Mouse (Mus musculus) neutrophil, adult 5-6 weeks (primary cell): ENCODE data around the gene Polr2l. TPM values are rescaled to one million over a fixed set of nuclear protein-coding genes. Genes with fewer than 3 reads are reported as not detected.
"Not testable (repeated sequence)": the region's sequence is repeated elsewhere in the genome, so short reads cannot be mapped to it uniquely, and the experiment has no call there.

Experiments used
- ATAC-seq: fragments of 151-379, 151-347 bp; 2 replicates; pipeline ENCODE4 v1.8.0; 2017; ENCODE audit warnings: mild to moderate bottlenecking, moderate TSS enrichment; ENCODE audit not compliant: insufficient number of reproducible peaks, poor library complexity, low FRiP score, severe bottlenecking; ENCODE audit errors: extremely low read depth
- total RNA-seq: library from RNA; stranded (forward); fragments of 200-1000 nt; gene quantifications from 2 replicates; pipeline ENCODE4 v1.2.3, GENCODE M21; 2017

Gene Polr2l
- total RNA-seq, 1 experiment from 2014 or later, result 10.5 TPM

- peak; percentile 30; the same call in 1 of the 2 replicates for ATAC-seq
These were observed 16.8 kb downstream of the Polr2l start for GRCm38 (mm10) chr7:141457986-141458660.

DNA sequence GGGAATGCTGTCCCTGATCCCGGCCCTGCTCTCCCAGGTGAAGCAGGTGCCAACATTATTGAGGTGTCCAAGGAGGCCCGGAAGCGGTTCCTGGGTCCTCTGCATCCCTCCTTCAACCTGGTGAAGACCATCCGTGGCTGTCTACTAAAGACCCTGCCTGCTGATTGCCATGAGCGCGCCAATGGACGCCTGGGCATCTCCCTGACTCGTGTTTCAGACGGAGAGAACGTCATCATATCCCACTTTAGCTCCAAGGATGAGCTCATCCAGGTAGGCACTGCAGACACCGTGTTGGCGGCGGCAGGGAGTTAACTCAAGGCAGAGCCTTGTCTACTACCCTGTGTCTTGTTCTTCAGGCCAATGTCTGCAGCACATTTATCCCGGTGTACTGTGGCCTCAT lies 17.7 kb downstream of the Polr2l start:
- no peak for ATAC-seq

- ATAC-seq, result no peak
These were observed 18.2 kb downstream of the Polr2l start for GRCm38 (mm10) chr7:141456739-141457138.

DNA sequence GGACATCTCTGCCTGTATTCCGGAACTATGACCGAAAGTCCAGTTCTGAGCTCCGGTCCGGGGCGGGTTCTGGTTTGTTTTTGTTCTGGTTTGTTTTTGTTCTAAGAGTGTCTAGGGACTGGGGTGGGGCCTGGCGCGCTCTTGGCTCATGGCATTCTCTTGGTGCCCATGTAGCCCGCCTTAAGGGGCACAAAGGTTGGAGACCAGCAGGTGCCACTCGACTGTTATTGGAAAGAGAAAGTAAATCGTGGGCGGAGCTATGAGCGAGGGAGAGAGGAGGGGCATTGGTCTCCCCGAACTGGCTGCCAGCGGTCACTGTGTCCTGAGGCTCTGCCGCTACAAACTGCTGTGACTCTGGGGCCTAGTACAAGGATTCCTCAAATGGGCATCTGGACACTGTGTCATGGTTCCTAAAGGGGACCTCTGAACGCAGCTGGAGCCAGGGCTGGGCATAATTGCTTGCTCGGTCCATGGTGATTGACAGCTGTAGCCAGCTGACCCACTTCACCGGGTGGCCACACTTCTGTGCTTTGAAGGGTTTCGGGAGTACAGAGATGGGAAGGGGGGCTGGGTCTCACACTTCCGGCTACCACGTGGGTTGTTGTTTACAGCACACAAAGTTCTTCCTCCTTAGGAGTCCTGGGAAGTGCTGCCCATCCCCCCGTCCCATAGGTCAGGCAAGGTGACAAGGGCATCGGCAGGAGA lies 19.2 kb downstream of the Polr2l start:
- ATAC-seq, result peak; percentile 47

DNA sequence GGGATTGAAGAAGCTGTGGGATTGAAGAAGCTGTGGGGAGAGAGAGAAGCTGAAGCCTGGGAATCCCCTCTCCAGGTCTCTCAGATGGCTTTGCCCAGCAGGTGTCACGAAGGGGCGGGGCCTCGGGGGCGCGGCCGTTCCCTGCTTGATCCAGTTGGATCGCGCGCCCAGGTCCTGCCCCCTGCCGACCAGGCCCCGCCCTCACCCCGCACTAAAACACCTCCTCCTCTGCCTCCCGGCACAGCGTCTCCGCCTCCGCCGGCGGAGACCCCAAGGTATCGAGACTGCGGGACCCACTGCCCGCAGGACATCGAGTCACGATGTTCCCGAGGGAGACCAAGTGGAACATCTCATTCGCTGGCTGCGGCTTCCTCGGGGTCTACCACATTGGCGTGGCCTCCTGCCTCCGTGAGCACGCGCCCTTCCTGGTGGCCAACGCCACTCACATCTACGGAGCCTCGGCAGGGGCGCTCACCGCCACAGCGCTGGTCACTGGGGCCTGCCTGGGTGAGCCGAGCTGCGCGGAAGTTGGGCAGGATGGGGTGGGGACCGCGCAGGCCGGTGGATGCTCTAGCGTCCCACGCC lies 19.9 kb downstream of the Polr2l start, which contains the start of gene Pnpla2:
Pnpla2 (plus strand) TSS at position 232 of the 585 bp plus-strand sequence.
- peak; percentile 77 for ATAC-seq

- no peak for ATAC-seq
These were observed 21.3 kb downstream of the Polr2l start for GRCm38 (mm10) chr7:141453636-141454035.

DNA sequence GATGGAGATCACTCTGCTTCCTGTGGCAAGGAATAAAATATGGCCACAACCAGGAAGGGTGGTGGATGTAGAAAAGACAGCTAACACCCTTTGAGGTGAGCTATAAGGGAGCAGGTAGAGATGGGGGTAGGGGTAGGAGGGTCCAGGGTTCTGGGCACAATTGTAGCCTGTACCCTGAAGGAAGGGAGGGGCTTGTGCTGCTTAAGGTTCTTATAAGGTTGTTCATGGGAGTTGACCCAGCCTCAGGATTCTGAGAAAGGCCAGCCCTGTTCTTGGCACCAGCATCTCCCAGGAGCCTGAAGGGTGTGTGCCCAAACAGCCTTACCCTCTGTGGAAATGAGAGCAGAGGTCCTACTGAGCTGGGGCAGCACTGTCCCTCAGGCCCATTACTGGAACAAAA lies 23.0 kb downstream of the Polr2l start:
- ATAC-seq, result no peak

DNA sequence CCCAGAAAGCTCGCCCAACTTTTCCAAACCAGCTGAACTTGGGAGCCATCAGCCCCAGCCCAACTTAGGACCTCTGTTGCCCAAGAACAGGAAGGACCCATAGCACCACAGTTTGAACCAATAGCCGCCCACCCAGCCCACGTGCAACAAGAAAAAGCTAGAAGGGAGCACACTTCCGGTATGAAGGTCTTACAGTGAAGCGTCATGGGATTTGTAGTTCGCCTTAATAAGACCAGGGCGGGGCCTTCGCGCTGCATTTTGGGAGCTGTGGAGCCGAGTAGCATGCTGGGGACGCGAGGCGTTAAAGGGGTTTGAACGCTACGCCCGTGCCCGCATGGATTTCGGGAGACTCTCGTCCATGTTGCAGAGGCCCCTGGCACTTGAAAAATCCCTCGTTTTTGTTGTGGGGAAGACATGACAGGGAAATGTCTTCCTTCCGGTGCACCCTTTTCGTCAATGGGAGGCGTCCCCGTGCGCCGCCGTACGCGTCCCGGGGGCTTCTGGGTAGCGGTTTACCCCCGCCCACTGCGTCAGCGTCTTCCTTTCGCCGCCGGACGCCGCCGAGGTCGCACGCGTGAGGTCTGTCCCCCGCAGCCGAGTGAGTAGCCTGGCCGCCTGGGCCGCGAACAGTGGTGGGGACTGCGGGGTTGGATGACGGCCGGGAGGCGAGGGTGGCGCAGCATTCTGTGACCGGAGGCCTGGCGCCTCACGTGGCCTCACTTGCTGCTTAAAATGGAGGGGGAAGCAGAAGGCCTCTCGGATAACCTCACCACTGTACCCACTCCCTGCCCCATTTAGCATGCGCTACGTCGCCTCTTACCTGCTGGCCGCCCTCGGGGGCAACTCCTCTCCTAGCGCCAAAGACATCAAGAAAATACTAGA lies 27.6 kb downstream of the Polr2l start, which contains the start of gene Rplp2:
Rplp2 (plus strand) TSS at position 261 of the 882 bp plus-strand sequence.
- ATAC-seq, result peak; percentile 89

GRCm38 (mm10) chr7:141446374-141446773 lies 28.6 kb downstream of the Polr2l start:
- ATAC-seq, result not testable (repeated sequence)

GRCm38 (mm10) chr7:141443828-141444237 lies 31.1 kb downstream of the Polr2l start, which contains the start of gene Pidd1:
Gene Pidd1, minus strand, starts transcription at chr7:141444025.
- ATAC-seq, result no peak

- ATAC-seq, result no peak
These were observed 31.7 kb downstream of the Polr2l start for GRCm38 (mm10) chr7:141443081-141443821.

GRCm38 (mm10) chr7:141442199-141442598 lies 32.7 kb downstream of the Polr2l start:
- ATAC-seq, result no peak

DNA sequence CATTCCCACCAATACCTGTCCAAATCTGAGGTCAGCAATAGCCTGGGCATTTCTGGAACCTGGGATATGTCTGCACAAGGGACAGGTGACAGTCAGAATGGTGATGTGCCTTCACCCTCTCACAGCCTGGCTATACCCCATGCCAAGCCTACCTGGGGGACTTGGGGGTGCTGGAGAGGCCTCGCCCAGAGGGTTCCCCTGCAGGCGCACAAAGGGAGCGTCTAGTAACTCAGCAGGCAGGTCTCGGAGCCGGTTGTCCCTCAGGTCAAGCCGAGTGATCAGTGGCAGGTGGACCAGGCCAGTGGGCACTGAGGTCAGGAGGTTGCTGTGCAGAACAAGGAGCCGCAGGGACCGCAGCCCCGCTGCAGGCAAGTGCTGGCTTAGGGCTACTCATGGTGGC lies 33.5 kb downstream of the Polr2l start:
- no peak for ATAC-seq

DNA sequence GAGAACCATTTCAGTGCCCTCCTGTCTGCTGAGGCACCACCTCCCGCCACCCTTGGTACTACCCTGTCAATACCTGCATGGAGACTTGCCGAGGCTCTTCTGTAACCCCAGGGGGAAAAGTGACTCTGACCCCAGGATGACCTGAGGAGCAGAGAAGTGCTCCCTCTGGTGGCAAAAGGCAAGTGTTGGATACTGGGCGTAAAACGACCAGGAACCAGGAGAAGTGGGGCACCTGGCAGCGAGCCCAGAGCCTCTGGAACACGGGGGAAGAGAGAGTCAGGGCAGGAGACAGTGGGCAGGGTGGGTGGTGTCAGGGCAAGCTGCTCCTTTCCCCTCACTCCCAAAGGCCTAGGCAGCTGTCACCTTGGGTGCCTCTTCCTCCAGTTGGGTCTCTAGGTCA lies 34.3 kb downstream of the Polr2l start:
- peak; percentile 15; the same call in 1 of the 2 replicates for ATAC-seq

GRCm38 (mm10) chr7:141439811-141440210 lies 35.1 kb downstream of the Polr2l start:
- ATAC-seq, result no peak

GRCm38 (mm10) chr7:141439140-141439679 lies 35.7 kb downstream of the Polr2l start:
- no peak for ATAC-seq

DNA sequence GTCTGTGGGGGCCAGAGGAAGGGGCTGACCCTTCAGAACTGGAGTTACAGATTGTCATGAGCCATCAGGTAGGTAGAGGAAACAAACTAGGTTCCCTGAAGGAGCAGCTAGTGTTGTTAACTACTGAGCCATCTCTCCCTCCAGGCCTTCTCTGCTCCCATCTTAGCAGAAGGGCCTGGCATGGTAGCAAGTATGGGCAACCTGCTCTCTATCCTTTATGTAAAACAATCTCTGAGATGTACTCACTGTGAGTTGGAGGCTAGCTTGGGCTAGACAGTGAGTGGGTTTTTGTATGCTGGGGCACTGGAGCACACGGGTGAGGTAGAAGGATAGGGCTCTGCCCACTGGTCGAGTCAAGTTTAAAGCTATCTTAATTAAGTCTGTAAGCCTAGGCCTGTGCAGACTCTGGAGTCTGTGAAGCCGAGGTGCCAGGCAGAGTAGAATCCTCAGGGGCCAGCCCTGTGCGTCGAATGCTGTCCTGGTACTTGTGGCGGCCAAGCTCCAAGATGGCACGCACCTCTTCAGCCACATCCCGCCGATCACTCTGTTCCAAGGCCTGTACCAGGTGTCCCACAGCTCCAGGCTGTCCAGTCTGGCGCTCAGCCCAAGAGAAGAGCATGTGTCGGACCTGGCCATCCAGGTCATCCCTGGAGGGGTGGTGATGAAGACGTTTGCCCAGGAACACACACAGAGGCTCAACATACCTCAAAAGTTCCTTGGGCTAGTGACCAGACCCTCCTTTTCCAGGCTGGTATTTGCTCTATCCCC lies 36.5 kb downstream of the Polr2l start:
- no peak for ATAC-seq
